Mouse (Mus musculus): ENCODE results near the gene Tctex1d4.

Gene Tctex1d4

DNA sequence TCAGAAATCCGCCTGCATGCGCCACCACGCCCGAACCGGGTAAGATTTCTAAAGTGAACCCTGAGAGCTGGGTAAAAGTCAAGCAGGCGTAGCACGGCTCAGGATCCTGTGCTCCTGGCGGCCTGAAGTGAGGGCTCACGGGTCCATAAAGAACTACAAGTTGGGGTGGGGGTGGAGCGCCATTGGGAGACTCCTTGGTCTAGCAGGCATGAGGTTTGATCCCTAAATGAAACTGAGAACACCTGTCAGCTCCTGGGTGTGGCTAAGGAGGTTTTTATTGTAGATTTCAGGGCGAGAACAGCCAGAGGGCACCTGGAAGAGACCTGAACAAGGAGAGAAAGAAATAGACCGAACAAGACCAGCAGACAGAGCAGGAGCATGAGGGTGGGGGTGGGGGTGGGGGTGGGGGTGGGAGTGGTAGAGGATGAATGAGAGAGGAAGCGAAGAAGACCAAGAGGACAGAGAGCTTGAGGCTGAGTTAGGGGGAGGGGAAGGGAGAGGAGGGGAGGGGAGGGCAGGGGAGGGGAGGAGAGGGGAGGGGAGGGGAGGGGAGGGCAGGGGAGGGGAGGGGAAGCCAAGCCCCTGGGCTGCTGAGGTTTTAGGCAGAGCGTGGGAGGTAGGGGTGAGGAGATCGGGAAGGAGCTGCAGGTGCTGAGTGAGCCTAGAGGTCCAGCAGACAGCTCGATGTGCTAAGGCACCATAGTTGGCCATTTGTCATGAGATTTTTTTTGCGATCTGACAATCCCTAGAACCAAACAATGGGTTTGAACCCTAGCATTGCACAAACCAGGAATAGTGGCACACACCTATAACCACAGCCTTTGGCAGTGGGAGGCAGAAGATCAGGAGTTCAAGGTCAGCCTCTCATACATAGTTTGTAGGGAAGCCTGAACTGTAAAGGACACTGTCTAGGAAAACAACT lies 12.0 kb downstream of the Tctex1d4 start:
- DNase-seq (ENCODE audit: low read depth, low spot score), result peak; percentile 92

DNA sequence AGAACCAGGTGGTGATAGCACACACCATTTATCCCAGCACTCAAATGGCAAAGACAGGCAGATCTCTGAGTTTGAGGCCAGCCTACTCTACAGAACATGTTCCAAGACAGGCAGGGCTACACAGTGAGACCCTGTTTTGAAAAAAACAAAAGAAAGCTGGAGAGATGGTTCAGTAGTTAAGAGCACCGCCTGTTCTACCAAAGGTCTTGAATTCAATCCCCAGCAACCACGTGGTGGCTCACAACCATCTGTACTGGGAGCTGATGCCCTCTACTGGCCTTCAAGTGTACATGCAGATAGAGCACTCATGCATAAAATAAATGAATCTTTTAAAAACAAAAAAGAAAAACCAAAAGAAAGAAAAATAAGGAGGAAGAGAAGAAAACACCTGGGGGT lies 12.6 kb downstream of the Tctex1d4 start:
- peak; percentile 91 for DNase-seq (ENCODE audit: low read depth, low spot score)

DNA sequence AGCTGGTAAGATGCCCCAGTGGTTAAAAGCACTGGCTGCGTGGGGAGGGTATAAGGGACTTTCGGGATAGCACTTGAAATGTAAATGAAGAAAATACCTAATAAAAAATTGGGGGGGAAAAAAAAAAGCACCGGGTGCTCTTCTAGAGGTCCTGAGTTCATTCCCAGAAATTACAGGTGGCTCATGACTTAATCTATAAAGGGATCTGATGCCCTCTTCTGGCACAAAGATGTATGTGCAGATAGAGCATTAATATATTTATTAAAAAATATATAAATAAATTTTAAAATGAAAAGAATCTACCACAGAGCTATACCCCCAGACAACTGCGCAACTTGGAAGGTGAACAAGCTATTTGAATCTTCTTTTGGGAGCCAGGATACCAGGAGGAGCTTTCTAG lies 14.0 kb downstream of the Tctex1d4 start:
- no peak for DNase-seq (ENCODE audit: low read depth, low spot score)

DNA sequence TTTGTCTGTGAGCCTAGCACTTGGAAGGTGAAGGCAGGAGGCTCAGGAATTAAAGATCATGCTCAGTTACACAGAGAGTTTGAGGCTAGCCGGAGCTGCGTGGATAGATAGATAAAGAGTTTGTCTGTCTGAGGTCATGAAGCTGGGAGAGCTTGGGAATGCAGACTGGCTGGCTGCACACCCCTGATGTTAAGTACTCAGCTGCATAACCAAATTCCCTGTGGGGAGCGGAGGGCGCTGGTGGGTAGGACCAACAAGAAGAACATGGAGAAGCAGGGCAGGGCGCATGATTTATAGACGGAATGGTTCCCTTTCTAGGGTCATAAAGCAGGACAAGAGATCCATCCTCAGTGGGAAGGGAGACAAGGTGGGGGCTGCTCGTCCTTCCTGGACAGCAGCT lies 16.4 kb downstream of the Tctex1d4 start:
- DNase-seq (ENCODE audit: low read depth, low spot score), result no peak

DNA sequence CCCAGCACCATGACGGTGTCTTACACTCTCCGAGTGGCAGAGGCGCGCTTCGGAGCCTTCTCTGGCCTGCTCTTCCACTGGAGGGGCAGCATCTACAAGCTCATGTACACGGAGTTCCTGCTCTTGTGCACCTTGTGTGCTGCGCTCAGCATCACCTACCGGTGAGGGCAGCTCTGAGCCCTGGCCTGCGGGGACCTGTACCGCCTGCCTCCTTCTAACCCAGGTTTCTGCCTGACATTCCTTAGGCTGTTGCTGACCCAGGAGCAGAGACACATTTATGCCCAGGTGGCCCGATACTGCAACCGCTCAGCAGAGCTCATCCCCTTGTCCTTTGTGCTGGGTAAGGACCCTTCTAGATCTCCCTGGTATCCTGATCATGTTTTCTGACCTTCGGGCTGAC lies 18.7 kb downstream of the Tctex1d4 start:
- DNase-seq (ENCODE audit: low read depth, low spot score), result no peak

DNA sequence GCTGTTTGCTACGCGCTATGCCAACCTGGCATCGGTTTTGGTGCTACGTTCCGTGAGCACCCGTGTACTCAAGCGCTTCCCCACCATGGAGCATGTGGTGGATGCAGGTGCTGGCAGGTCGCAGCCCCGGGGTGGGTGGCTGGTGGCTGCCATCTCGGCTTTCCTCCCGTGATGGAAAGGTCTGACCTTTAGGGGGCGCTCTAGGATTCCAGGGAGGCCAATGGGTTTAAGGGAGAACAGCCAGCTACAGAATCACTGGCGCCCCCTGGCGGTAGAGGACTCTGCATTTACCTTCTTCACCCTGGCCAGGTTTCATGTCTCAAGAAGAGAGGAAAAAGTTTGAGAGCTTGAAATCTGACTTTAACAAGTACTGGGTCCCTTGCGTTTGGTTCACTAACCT lies 19.6 kb downstream of the Tctex1d4 start:
- DNase-seq (ENCODE audit: low read depth, low spot score), result peak; percentile 96

DNA sequence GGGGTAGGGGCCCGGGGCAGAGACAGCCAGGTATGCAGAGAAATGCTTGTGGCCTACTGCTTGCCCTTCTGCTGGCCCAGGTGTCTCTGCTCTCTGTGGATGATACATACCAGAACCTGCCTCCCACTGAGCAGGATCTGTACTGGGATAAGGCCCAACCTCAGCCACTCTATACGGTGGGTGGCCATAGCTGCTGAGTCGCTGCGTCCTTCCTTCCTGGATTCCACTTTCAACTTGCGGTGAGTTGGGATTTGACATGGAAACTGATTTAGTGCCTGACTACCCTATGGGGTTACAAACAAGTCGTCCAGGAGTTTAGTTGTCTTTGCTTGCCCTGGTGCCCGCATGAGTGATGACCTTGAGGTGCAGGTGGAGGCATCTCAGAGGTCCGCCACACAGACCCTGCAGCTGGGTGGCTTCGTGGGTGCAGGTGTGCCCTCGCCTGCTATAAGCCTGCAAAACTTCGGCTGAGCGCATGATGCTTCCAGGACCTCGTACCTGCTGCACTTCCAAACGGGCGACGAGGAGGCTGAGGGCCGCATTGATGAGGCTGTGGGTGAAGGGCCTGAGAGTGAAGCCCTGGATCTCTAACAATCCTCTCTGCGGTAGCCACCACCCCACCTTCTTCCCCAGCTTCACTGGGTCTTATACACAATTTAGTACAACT lies 21.6 kb downstream of the Tctex1d4 start:
- no peak for DNase-seq (ENCODE audit: low read depth, low spot score)

DNA sequence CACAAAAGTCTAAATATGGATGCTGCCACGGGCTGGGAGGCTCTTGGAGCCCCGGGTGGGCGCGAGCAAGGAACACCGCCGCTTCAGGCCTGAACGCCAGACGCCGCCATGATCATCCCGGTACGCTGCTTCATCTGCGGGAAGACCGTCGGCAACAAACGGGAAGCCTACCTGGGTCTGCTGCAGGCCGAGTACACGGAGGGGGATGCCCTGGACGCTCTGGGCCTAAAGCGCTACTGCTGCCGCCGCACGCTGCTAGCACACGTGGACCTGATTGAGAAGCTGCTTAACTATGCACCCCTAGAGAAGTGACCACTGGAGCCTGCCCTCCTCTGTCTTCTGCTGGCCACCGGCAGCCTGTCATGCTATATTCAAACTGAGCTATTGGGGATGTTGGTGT lies 22.2 kb downstream of the Tctex1d4 start:
- DNase-seq (ENCODE audit: low read depth, low spot score), result no peak

DNA sequence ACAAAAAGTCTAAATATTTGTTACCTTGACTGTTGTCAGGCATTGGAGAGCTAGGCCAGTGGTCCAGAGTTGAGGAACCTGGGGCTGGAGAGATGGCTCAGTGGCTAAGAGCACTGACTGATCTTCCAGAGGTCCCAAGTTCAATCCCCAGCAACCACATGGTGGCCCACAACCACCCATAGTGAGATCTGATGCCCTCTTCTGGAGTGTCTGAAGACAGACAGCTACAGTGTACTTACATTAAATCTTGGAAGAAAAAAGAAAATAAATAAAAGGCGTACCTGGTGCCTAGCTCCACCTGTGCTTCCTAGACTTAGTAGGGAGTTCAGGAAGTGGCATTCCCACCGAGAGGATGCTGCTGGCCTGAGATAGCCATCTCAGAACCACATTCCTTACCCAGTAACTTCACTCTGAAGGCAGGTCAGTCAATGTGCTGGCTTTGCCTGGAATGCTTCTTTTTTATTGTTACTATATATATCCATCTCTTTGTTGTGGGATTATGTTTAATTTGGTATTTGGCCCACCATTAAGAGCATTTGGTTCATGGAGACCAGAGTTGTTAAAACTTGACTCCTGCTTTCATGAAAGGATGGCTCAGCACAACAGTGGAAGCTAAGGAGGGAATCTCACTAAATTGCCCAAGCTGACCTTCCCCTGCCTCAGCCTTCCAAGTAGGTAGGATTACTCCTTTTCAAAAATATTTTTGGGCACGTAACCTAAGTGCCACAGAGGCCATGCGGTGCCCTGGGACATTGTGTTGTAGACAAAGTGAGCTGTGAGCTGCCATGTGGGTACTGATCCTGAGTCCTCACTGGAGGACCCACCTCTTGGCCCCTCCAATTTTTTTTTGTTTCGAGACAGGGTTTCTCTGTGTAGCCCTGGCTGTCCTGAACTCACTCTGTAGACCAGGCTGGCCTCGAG lies 23.0 kb downstream of the Tctex1d4 start:
- DNase-seq (ENCODE audit: low read depth, low spot score), result no peak

DNA sequence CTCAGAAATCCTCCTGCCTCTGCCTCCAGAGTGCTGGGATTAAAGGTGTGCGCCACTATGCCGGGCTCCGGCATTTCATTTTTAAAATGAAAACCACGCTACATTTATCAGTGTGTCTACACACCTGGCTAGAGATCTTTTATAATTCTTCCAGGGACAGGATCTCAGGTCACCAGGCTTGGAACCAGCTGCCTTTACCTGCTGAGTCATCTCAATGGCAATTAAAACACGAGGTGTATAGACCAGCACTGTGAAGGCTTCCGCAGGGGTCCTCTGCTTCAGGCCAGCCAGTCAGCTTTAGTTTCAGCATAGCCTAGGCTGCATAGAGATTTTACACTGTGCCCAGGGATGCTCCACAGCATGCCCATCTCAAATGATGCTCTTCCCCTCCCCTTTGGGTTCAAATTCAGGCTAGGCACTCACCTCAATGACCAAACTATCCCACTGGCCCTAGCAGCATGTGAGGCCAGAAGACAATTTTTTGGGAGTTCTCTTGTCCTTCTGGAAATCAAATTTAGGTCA lies 23.7 kb downstream of the Tctex1d4 start:
- DNase-seq (ENCODE audit: low read depth, low spot score), result no peak

DNA sequence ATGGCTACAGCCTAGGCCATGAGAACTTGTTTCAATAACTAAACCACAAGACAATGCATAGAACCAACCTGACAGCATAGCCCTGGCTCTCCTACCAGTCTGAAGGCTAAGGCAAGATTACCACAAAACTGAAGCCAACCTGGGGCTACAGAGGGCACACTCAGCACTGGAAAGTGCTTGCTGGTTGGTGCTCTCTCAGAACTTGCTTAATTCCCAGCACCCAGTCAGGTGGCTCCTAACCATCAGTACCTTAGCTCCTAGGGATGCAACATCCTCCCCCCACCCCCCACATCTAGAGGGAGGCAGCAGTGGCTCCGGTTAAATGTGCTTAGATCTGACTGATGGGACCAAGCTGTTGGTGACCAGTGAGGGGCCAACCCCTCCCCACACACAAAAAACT lies 24.8 kb downstream of the Tctex1d4 start:
- no peak for DNase-seq (ENCODE audit: low read depth, low spot score)

DNA sequence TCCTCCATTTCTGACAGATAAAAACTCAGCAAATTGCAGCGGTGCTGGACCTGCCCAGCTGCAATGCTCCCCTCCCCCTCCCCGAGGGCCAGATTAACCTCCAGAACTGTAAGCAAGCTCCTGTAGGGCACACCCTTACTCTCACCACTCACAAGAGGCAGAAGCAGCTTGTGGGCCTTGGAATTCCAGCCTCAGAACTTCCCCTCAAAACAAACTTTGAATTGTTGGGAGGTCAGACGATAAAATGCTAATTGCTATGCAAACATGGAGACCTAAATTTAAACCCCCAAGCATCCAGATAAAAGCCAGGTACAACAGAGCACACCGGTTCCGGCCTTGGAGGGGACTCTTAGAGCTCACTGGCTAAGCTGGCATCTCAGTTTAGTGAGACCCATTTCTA lies 26.1 kb downstream of the Tctex1d4 start:
- DNase-seq (ENCODE audit: low read depth, low spot score), result peak; percentile 93

DNA sequence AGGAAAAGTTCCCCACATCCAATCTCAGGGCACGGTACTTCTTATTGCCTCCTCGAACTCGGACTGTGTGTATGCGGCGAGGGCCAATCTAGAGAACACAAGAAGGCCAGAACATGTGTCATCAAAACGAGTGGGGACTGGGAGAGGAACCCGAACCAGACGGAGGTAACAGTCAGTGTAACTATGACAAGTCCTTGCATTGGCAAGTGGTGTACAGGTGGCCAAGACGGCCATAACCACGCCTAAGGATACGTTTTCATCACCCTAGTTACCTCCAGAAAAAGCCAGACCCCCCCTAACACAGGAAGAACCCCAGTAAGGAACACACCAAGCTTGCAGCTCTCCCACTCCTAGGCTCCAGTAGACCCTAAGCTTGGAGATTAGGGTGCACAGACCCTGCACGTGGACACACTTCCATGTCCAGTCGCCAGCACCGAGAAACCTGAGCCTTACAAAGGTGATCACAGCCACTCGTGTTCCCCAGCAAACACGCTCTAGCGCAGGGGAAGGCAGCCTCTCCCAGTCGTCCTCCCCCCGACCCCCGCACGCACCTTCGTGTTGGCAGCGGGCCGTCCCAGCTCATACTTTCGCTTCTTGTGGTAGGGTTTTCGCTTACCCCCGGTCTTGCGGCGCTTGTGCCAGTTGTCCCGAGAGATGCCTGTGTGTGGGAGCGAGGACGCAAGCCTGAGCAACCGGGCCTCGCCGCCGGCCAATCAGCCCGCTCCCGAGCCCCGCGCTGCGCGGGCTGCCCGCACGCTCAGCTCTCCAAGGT lies 28.6 kb downstream of the Tctex1d4 start:
- DNase-seq (ENCODE audit: low read depth, low spot score), result no peak

DNA sequence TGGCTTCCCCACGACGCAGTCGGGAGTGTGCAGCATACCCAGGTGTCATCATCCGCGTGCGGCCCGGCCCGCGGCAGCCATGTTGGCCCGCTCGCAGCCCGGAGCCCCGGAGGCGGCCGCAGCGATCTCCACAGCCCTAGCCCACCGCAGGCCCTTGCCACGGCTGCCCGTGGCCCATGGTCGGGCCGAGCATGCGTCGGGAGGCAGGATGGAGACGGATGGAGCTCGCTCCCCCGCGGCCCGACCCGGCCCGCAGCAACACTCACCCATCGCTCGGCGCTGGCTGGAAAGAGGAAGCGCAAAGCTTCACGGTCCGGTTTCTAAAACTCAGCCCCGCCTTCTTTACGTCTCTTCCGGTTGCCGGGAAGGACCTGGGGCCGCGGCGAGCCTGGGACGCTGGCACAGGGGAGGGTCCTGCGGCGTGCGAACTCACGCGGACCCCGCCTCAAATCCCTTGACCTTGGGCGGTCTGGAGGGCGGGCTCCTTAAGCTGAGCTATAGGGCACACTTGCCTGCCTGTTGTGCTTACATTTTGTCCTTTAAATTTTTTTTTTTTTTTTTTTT lies 29.3 kb downstream of the Tctex1d4 start, which contains the start of gene Rps8:
Rps8 (minus strand) TSS at position 452 of the 564 bp plus-strand sequence.
- DNase-seq (ENCODE audit: low read depth, low spot score), result peak; percentile 96

DNA sequence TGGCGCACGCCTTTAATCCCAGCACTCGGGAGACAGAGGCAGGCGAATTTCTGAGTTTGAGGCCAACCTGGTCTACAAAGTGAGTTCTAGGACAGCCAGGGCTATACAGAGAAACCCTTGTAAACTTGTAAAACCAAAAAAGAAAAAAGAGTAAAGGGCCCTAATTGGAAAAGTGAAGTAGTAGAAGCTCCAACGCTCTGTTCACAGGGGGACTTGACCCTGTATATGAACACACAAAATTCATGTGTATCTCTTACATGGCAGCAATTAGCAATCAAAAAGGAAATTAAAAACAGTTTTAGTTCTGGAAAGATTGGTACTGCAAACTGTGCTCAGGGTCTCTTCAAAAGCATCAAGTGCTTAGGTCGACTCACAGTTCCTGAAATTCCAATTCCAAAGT lies 29.8 kb downstream of the Tctex1d4 start:
- no peak for DNase-seq (ENCODE audit: low read depth, low spot score)

DNA sequence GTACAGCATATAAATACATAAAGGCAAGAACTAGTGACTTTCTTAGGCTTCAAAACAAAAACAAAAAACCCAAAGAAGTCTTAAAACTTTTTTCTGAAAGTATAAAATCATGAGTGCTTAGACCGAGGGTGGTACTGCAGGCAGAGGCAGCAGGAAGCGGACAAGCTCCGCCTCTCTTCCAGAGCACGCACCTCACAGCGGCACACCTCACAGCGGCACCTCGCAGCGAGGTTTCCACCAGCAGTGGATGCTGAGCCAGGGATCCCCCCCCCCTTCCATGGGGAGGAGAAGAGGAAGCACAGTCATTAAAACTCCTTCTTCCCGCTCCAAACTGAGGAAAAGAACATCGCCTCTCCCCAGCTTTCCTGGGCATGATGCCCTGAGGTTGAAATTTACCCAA lies 33.1 kb downstream of the Tctex1d4 start:
- peak; percentile 55 for DNase-seq (ENCODE audit: low read depth, low spot score)

DNA sequence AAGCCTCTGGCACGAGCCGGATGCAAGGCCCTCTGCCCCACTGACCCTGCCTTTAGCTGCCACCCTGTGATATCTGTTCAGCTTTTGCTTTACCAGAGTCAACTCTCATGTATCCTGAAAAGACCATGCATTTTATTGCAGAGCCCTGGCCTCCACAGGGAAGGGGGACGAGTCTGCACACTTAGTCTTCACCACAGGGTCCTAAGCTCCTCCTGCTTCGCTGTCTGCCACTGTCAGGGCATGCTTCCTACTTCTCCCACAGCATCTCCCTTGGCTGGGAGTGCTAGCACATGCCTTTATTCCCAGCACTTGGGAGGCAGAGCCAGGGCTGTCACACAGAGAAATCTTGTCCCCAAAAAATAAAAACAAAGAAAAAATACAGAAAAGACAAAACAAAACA lies 34.6 kb downstream of the Tctex1d4 start:
- no peak for DNase-seq (ENCODE audit: low read depth, low spot score)

DNA sequence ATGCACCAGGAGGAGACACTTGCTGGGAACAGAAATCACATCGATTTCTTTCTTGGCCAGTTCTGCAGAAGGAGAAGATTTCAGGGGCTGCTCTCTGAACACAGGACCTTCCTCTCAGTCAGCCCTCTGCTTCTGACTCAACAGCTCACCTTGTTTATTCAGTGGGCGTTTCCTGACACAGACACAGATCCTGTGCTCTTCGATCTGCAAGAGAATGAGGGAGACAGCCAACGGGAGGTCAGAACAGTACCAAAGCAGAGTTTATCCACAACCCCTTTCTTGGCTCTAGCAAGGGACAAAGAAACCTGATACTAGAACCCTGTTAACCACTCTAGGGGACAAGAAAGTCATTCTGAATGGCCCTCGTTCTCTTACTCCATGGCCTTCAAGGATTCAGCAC lies 43.3 kb downstream of the Tctex1d4 start:
- DNase-seq (ENCODE audit: low read depth, low spot score), result peak; percentile 86
